Comparison of ENCODE assay signal across 8 mouse cellular contexts in genomic region chr10:82048460-82048804, GRCm38 (mm10). TPM values are rescaled to one million over a fixed set of nuclear protein-coding genes. Genes with fewer than 3 reads are reported as not detected.
DNase-seq lines count a peak whose midpoint lies in the region; ATAC-seq and TF ChIP-seq lines count a peak whose summit lies in the region.
"Not testable (repeated sequence)": the region's sequence is repeated elsewhere in the genome, so short reads cannot be mapped to it uniquely, and the experiment has no call there.

No protein-coding gene starts in this region.

- peaks cover 17% of the 10 kb centered on the region for H3K9me3 ChIP-seq in ES-Bruce4 (replicated peaks; ENCODE audit: control insufficient read depth, insufficient read depth, low read length, poor library complexity, severe bottlenecking)
- peaks cover 59% of the 10 kb centered on the region for H3K9me3 ChIP-seq in embryonic facial prominence, embryonic 13.5 days
- H3K9me3 ChIP-seq in hindbrain, embryonic 13.5 days = peaks cover 43% of the 10 kb centered on the region
- H3K9me3 ChIP-seq in kidney, postnatal 0 days (replicated peaks; ENCODE audit: low read length) = peaks cover 30% of the 10 kb centered on the region
- 0 out of 2 replicates have a peak, but pooled peaks cover 14% of the 10 kb centered on the region for H3K9me3 ChIP-seq in liver, embryonic 15.5 days (replicated peaks)
- H3K9me3 ChIP-seq in midbrain, embryonic 12.5 days = peaks cover 60% of the 10 kb centered on the region

- H3K4me2 ChIP-seq in embryonic facial prominence, embryonic 13.5 days = peak overlapping the region; percentile 60
- H3K4me2 ChIP-seq in hindbrain, embryonic 13.5 days = peak overlapping the region; percentile 62
- H3K4me2 ChIP-seq in kidney, postnatal 0 days (ENCODE audit: low read length) = peak overlapping the region; percentile 54
- H3K4me2 ChIP-seq in liver, embryonic 15.5 days = peak overlapping the region; percentile 70
- H3K4me2 ChIP-seq in midbrain, embryonic 12.5 days (replicated peaks) = peak overlapping the region; percentile 53

- not testable (repeated sequence) for TF ChIP-seq EP300 in ES-Bruce4 (IDR thresholded peaks at IDR 0.05; ENCODE audit: insufficient read depth, low read depth, low read length)

- not testable (repeated sequence) for ATAC-seq in embryonic facial prominence, embryonic 13.5 days (ENCODE audit: insufficient number of reproducible peaks, insufficient read depth, low FRiP score, low TSS enrichment, low read depth); kidney, postnatal 0 days (replicated peaks; ENCODE audit: low FRiP score, low read depth); liver, embryonic 15.5 days (ENCODE audit: insufficient read depth)
- peak; percentile 8 for ATAC-seq in granulocyte monocyte progenitor cell, adult 5-6 weeks (replicated peaks; ENCODE audit: poor library complexity, severe bottlenecking)
- peak; percentile 43; the same call in 1 of the 2 replicates for ATAC-seq in hindbrain, embryonic 13.5 days (ENCODE audit: low FRiP score)
- ATAC-seq in midbrain, embryonic 12.5 days (ENCODE audit: low FRiP score, low read depth) = peak; percentile 38; the same call in 1 of the 2 replicates

- H3K4me1 ChIP-seq in ES-Bruce4 (ENCODE audit: control insufficient read depth, insufficient read depth, low read length); embryonic facial prominence, embryonic 13.5 days; kidney, postnatal 0 days (replicated peaks; ENCODE audit: insufficient read depth, low read length); liver, embryonic 15.5 days (replicated peaks); midbrain, embryonic 12.5 days; spleen, adult 2 months (ENCODE audit: control insufficient read depth, insufficient read depth, insufficient read length): not testable (repeated sequence)
- H3K4me1 ChIP-seq in hindbrain, embryonic 13.5 days (replicated peaks) = peaks cover 10% of the 10 kb centered on the region

- peak overlapping the region; percentile 87 for H3K4me3 ChIP-seq in ES-Bruce4 (ENCODE audit: low read depth, low read length)
- H3K4me3 ChIP-seq in embryonic facial prominence, embryonic 13.5 days = peak overlapping the region; percentile 64
- peak overlapping the region; percentile 66 for H3K4me3 ChIP-seq in hindbrain, embryonic 13.5 days
- H3K4me3 ChIP-seq in kidney, postnatal 0 days (replicated peaks; ENCODE audit: low read depth, low read length) = peak overlapping the region; percentile 59
- H3K4me3 ChIP-seq in liver, embryonic 15.5 days (replicated peaks) = peak overlapping the region; percentile 69
- peak overlapping the region; percentile 65 for H3K4me3 ChIP-seq in midbrain, embryonic 12.5 days
- H3K4me3 ChIP-seq in spleen, adult 2 months (ENCODE audit: extremely low read depth, insufficient read depth, insufficient read length) = peak overlapping the region; percentile 68

- not testable (repeated sequence) for H3K27me3 ChIP-seq in ES-Bruce4 (ENCODE audit: control insufficient read depth, insufficient read depth, low read length, poor library complexity, severe bottlenecking); embryonic facial prominence, embryonic 13.5 days; hindbrain, embryonic 13.5 days; kidney, postnatal 0 days (ENCODE audit: insufficient read depth, low read length); liver, embryonic 15.5 days; midbrain, embryonic 12.5 days; spleen, adult 2 months (ENCODE audit: control insufficient read depth, insufficient read depth, low read length)

- not testable (repeated sequence) for TF ChIP-seq CTCF in ES-Bruce4 (IDR thresholded peaks at IDR 0.05; ENCODE audit: low read depth, low read length); kidney, postnatal 0 days (IDR thresholded peaks at IDR 0.05; ENCODE audit: low read depth); spleen, adult 2 months (IDR thresholded peaks at IDR 0.05; ENCODE audit: extremely low read depth, insufficient read depth, insufficient read length, insufficient replicate concordance)

- H3K27ac ChIP-seq in ES-Bruce4 (ENCODE audit: insufficient read depth, low read length) = peak overlapping the region; percentile 52; the same call in 1 of the 2 replicates
- peak overlapping the region; percentile 95; the same call in 1 of the 2 replicates for H3K27ac ChIP-seq in embryonic facial prominence, embryonic 13.5 days
- peak overlapping the region; percentile 98 for H3K27ac ChIP-seq in hindbrain, embryonic 13.5 days
- H3K27ac ChIP-seq in kidney, postnatal 0 days = peak overlapping the region; percentile 94
- H3K27ac ChIP-seq in liver, embryonic 15.5 days (replicated peaks) = not testable (repeated sequence)
- peak overlapping the region; percentile 95 for H3K27ac ChIP-seq in midbrain, embryonic 12.5 days (replicated peaks)
- H3K27ac ChIP-seq in spleen, adult 2 months (ENCODE audit: insufficient read depth, low read length) = 0 out of 2 replicates have a peak overlapping the region, but pooled peaks have one; percentile 90

- not testable (repeated sequence) for TF ChIP-seq POLR2A in ES-Bruce4 (IDR thresholded peaks at IDR 0.05; ENCODE audit: insufficient read depth, low read length); spleen, adult 2 months (IDR thresholded peaks at IDR 0.05; ENCODE audit: low read depth, low read length)

- not testable (repeated sequence) for H3K36me3 ChIP-seq in ES-Bruce4 (ENCODE audit: control insufficient read depth, insufficient read depth, low read length, poor library complexity, severe bottlenecking); kidney, postnatal 0 days (ENCODE audit: insufficient read depth, low read length); liver, embryonic 15.5 days (replicated peaks); spleen, adult 2 months (ENCODE audit: control insufficient read depth, insufficient read depth, low read length)
- peaks cover 39% of the 10 kb centered on the region for H3K36me3 ChIP-seq in embryonic facial prominence, embryonic 13.5 days
- peaks cover 28% of the 10 kb centered on the region for H3K36me3 ChIP-seq in hindbrain, embryonic 13.5 days
- H3K36me3 ChIP-seq in midbrain, embryonic 12.5 days = peaks cover 13% of the 10 kb centered on the region

- H3K9ac ChIP-seq in ES-Bruce4 (ENCODE audit: low read depth, poor library complexity, severe bottlenecking) = peak overlapping the region; percentile 82
- peak overlapping the region; percentile 89 for H3K9ac ChIP-seq in embryonic facial prominence, embryonic 13.5 days
- H3K9ac ChIP-seq in hindbrain, embryonic 13.5 days = peak overlapping the region; percentile 85
- peak overlapping the region; percentile 77 for H3K9ac ChIP-seq in kidney, postnatal 0 days (ENCODE audit: low read depth, low read length)
- H3K9ac ChIP-seq in liver, embryonic 15.5 days = not testable (repeated sequence)
- peak overlapping the region; percentile 82 for H3K9ac ChIP-seq in midbrain, embryonic 12.5 days (replicated peaks)

- not testable (repeated sequence) for DNase-seq in kidney, postnatal 0 days (ENCODE audit: low spot score); spleen, adult 2 months (ENCODE audit: low read depth in 1 of 2, low spot score in 2 of 2)

- 27% methylated on average over 10 of the region's 10 CpGs for WGBS in embryonic facial prominence, embryonic 13.5 days
- WGBS in hindbrain, embryonic 13.5 days = 31% methylated on average over 10 of the region's 10 CpGs
- WGBS in kidney, postnatal 0 days = 29% methylated on average over 10 of the region's 10 CpGs
- WGBS in liver, embryonic 15.5 days (ENCODE audit: insufficient replicate concordance) = 15% methylated on average over 10 of the region's 10 CpGs
- WGBS in midbrain, embryonic 12.5 days = 30% methylated on average over 10 of the region's 10 CpGs
- 23% methylated on average over 10 of the region's 10 CpGs for WGBS in spleen, adult 2 months

RNA-seq across cellular contexts. Expression of gene Zfp873, which starts 0.5 kb away (rescaled TPM):
- 6.3 and 7.9 TPM in 2 replicates for polyA plus RNA-seq in ES-Bruce4 (2011; ENCODE audit: insufficient read depth, insufficient read length, low read depth, missing spikeins)
- polyA plus RNA-seq in embryonic facial prominence, embryonic 13.5 days (2015; fragmentation: Nextera tagmentation; extraction: Ambion mirVana) = 15.2 and 16.7 TPM in 2 replicates
- total RNA-seq in granulocyte monocyte progenitor cell, adult 5-6 weeks (2014; fragmentation: Nextera tagmentation) = 6.0 and 13.9 TPM in 2 replicates
- 4.6 and 6.2 TPM in 2 replicates for total RNA-seq in granulocyte monocyte progenitor cell, adult 5-6 weeks (2017)
- 13.9 and 14.4 TPM in 2 replicates for polyA plus RNA-seq in hindbrain, embryonic 13.5 days (2015; fragmentation: Nextera tagmentation; extraction: Ambion mirVana)
- 9.1 TPM in 2 replicates for polyA plus RNA-seq in kidney, postnatal 0 days (2015; fragmentation: Nextera tagmentation; extraction: Ambion mirVana)
- polyA plus RNA-seq in liver, embryonic 15.5 days (2015; fragmentation: Nextera tagmentation; extraction: Ambion mirVana) = 1.8 and 2.3 TPM in 2 replicates
- polyA plus RNA-seq in midbrain, embryonic 12.5 days (2016; fragmentation: Nextera tagmentation; extraction: Ambion mirVana) = 16.5 and 18.3 TPM in 2 replicates
- polyA plus RNA-seq in spleen, adult 2 months (2012; rRNA removed) = 0.99 and 1.4 TPM in 2 replicates

RNA-seq across cellular contexts. Expression of gene BC024063, which starts 34.7 kb away (rescaled TPM):
- 5.0 and 5.5 TPM in 2 replicates for polyA plus RNA-seq in ES-Bruce4 (2011; ENCODE audit: insufficient read depth, insufficient read length, low read depth, missing spikeins)
- 6.7 and 7.3 TPM in 2 replicates for polyA plus RNA-seq in embryonic facial prominence, embryonic 13.5 days (2015; fragmentation: Nextera tagmentation; extraction: Ambion mirVana)
- not detected in 2 replicates for total RNA-seq in granulocyte monocyte progenitor cell, adult 5-6 weeks (2014; fragmentation: Nextera tagmentation)
- total RNA-seq in granulocyte monocyte progenitor cell, adult 5-6 weeks (2017) = 0.73 TPM in 1 of 2 replicates, not detected in the other
- 7.1 and 7.6 TPM in 2 replicates for polyA plus RNA-seq in hindbrain, embryonic 13.5 days (2015; fragmentation: Nextera tagmentation; extraction: Ambion mirVana)
- 3.7 and 4.5 TPM in 2 replicates for polyA plus RNA-seq in kidney, postnatal 0 days (2015; fragmentation: Nextera tagmentation; extraction: Ambion mirVana)
- polyA plus RNA-seq in liver, embryonic 15.5 days (2015; fragmentation: Nextera tagmentation; extraction: Ambion mirVana) = 0.60 TPM in 2 replicates
- polyA plus RNA-seq in midbrain, embryonic 12.5 days (2016; fragmentation: Nextera tagmentation; extraction: Ambion mirVana) = 6.4 and 7.0 TPM in 2 replicates
- 0.04 and 0.13 TPM in 2 replicates for polyA plus RNA-seq in spleen, adult 2 months (2012; rRNA removed)
